Mouse (Mus musculus) small intestine, adult 2 months (tissue): Measurements from ENCODE around the gene Dhh. TPM values are rescaled to one million over a fixed set of nuclear protein-coding genes. Genes with fewer than 3 reads are reported as not detected.
A peak's percentile ranks its signal among the peaks of the same experiment; 100 is the strongest.

ENCODE experiments used
- H3K27ac ChIP-seq: fragments of 200-500 bp; 2 replicates; pipeline ENCODE4 v1.5.1; 2012; ENCODE audit warnings: low read depth, low read length, control low read depth, inconsistent platforms; ENCODE audit not compliant: insufficient read depth
- H3K27me3 ChIP-seq: fragments of 200-500 bp; 2 replicates; pipeline ENCODE4 v1.6.1; 2012; ENCODE audit warnings: mild to moderate bottlenecking, moderate library complexity, low read length, inconsistent platforms; ENCODE audit not compliant: control insufficient read depth, insufficient read depth
- H3K36me3 ChIP-seq: fragments of 200-500 bp; 2 replicates; pipeline ENCODE4 v1.6.1; 2012; ENCODE audit warnings: mild to moderate bottlenecking, low read length, control low read depth, inconsistent platforms; ENCODE audit not compliant: control insufficient read depth, insufficient read depth
- H3K4me1 ChIP-seq: fragments of 200-500 bp; 2 replicates; pipeline ENCODE4 v1.6.1; 2012; ENCODE audit warnings: low read length, inconsistent platforms, mixed read lengths; ENCODE audit not compliant: control insufficient read depth, insufficient read depth, insufficient read length
- H3K4me3 ChIP-seq: fragments of 200-500 bp; 2 replicates; pipeline ENCODE4 v1.5.1; 2012; ENCODE audit warnings: low read depth, mild to moderate bottlenecking, control low read depth, inconsistent platforms, low read length, moderate library complexity
- CTCF ChIP-seq: fragments of 200-500 bp; IDR thresholded peaks from 2 replicates; pipeline ENCODE4 v1.5.1; 2012; ENCODE audit warnings: low read depth, mild to moderate bottlenecking, control low read depth, inconsistent platforms, low read length, moderate library complexity, mixed read lengths; ENCODE audit not compliant: insufficient replicate concordance, insufficient read length; ENCODE audit errors: extremely low read depth
- POLR2A ChIP-seq: fragments of 200-500 bp; IDR thresholded peaks from 2 replicates; pipeline ENCODE4 v1.6.1; 2012; ENCODE audit warnings: low read depth, mild to moderate bottlenecking, control low read depth, inconsistent platforms, low read length, moderate library complexity
- WGBS: fragments of 180-500 bp; shearing (Covaris S2); methylation state at CpG from one replicate; pipeline ENCODE4 v1.1.7; 2018; 5-methylcytosine and 5-hydroxymethylcytosine counted together
- polyA plus RNA-seq: library from polyadenylated mRNA; depleted of rRNA; stranded (reverse); fragments of >200 nt; gene quantifications from 2 replicates; pipeline ENCODE4 v1.2.3, GENCODE M21; 2012

Dhh gene
- polyA plus RNA-seq, 1 experiment: 0.55 TPM

GRCm38 (mm10) chr15:98893940-98894745 lies 4.2 kb downstream of the Dhh start, which contains the start of gene Rhebl1:
Gene Rhebl1 (minus strand): TSS chr15:98894540.
- no peak within 1 kb of the TSS for H3K27ac ChIP-seq
- peaks cover 54% of the 10 kb centered on the region for H3K27me3 ChIP-seq
- under 1% methylated on average over 77 of the region's 77 CpGs for WGBS

GRCm38 (mm10) chr15:98893036-98893435 lies 5.3 kb downstream of the Dhh start:
- Histone ChIP-seq H3K4me3 (no peak overlapping the region), H3K36me3 (no peaks in the 10 kb centered on the region), H3K27me3 (peaks cover 44% of the 10 kb centered on the region), H3K4me1 (peaks cover 20% of the 10 kb centered on the region), H3K27ac (no peak overlapping the region)
- WGBS: 93% methylated on average over 4 of the region's 4 CpGs
- TF ChIP-seq POLR2A: no peak
- TF ChIP-seq CTCF: no peak

More at GRCm38 (mm10) chr15:98893940-98894745, 4.2 kb downstream of the Dhh start, which contains the start of gene Rhebl1:
- Histone ChIP-seq H3K4me1 (peaks cover 20% of the 10 kb centered on the region), H3K36me3 (no peaks in the 10 kb centered on the region), H3K4me3 (peak within 1 kb of the TSS; percentile 76)
- TF ChIP-seq CTCF (no peak), POLR2A (no peak)

- no peak overlapping the region for H3K27ac ChIP-seq
- no peak overlapping the region for H3K4me3 ChIP-seq
- peaks cover 34% of the 10 kb centered on the region for H3K27me3 ChIP-seq
- 27% methylated on average over 6 of the region's 6 CpGs for WGBS
- H3K36me3 ChIP-seq: no peaks in the 10 kb centered on the region
- TF ChIP-seq POLR2A: no peak
- TF ChIP-seq CTCF: peak; percentile 58; the same call in 1 of the 2 replicates
- H3K4me1 ChIP-seq: peaks cover 18% of the 10 kb centered on the region
Measured at GRCm38 (mm10) chr15:98891907-98892606, 6.3 kb downstream of the Dhh start.

- H3K27me3 ChIP-seq: peaks cover 29% of the 10 kb centered on the region
- H3K27ac ChIP-seq: no peak overlapping the region
- peak overlapping the region; percentile 47 for H3K4me3 ChIP-seq
- no peaks in the 10 kb centered on the region for H3K36me3 ChIP-seq
- peaks cover 18% of the 10 kb centered on the region for H3K4me1 ChIP-seq
- 15% methylated on average over 19 of the region's 19 CpGs for WGBS
- TF ChIP-seq POLR2A (no peak), CTCF (no peak)
Measured at GRCm38 (mm10) chr15:98891198-98891742, 7.1 kb downstream of the Dhh start.

- Histone ChIP-seq H3K4me3 (no peak overlapping the region), H3K27ac (no peak overlapping the region), H3K36me3 (no peaks in the 10 kb centered on the region), H3K27me3 (no peaks in the 10 kb centered on the region), H3K4me1 (peaks cover 2% of the 10 kb centered on the region; the same call in 1 of the 2 replicates)
- no peak for TF ChIP-seq CTCF
- WGBS: 79% methylated on average over 7 of the region's 7 CpGs
Measured at GRCm38 (mm10) chr15:98887526-98887925, 10.8 kb downstream of the Dhh start.

GRCm38 (mm10) chr15:98886667-98887387 lies 11.5 kb downstream of the Dhh start:
- Histone ChIP-seq H3K4me3 (no peak overlapping the region), H3K27ac (no peak overlapping the region), H3K36me3 (no peaks in the 10 kb centered on the region), H3K4me1 (peaks cover 2% of the 10 kb centered on the region; the same call in 1 of the 2 replicates), H3K27me3 (no peaks in the 10 kb centered on the region)
- TF ChIP-seq POLR2A: no peak
- no peak for TF ChIP-seq CTCF
- 66% methylated on average over 8 of the region's 8 CpGs for WGBS
